Mouse (Mus musculus): ENCODE measurements at regions not wholly inside any gene's neighbourhood (a gene's known extent, or its start where the extent isn't known, plus 50 kb on each side); places are given as distances from the start of the nearest gene placed in this dataset.

- 63% methylated on average over 7 of the region's 7 CpGs for WGBS
- peaks cover 9% of the 10 kb centered on the region; the same call in 1 of the 2 replicates for H3K4me1 ChIP-seq (replicated peaks)
- no peak overlapping the region for H3K4me2 ChIP-seq
- H3K4me3 ChIP-seq (replicated peaks), result no peak overlapping the region
- no peaks in the 10 kb centered on the region for H3K36me3 ChIP-seq
- no peak overlapping the region for H3K27ac ChIP-seq
- ATAC-seq (ENCODE audit: insufficient number of reproducible peaks, insufficient read depth, low FRiP score, low TSS enrichment, low read depth), result no peak
- peaks cover 10% of the 10 kb centered on the region; the same call in 1 of the 2 replicates for H3K27me3 ChIP-seq
- no peaks in the 10 kb centered on the region for H3K9me3 ChIP-seq
- H3K9ac ChIP-seq (replicated peaks), result no peak overlapping the region
Measured at GRCm38 (mm10) chr13:31191344-31192139, 217.5 kb downstream of the Gm5447 start.

- ATAC-seq (ENCODE audit: insufficient number of reproducible peaks, insufficient read depth, low FRiP score, low TSS enrichment, low read depth), result no peak
- peaks cover 7% of the 10 kb centered on the region; the same call in 1 of the 2 replicates for H3K27me3 ChIP-seq
- no peak overlapping the region for H3K27ac ChIP-seq
- H3K4me3 ChIP-seq (replicated peaks), result no peak overlapping the region
- no peak overlapping the region for H3K4me2 ChIP-seq
- no peaks in the 10 kb centered on the region for H3K36me3 ChIP-seq
- no peak overlapping the region for H3K9ac ChIP-seq (replicated peaks)
- no peaks in the 10 kb centered on the region for H3K9me3 ChIP-seq
- 65% methylated on average over 3 of the region's 3 CpGs for WGBS
- H3K4me1 ChIP-seq (replicated peaks), result peaks cover 9% of the 10 kb centered on the region; the same call in 1 of the 2 replicates
Measured at GRCm38 (mm10) chr13:31194971-31195370, 221.0 kb downstream of the Gm5447 start.

- Histone ChIP-seq H3K4me2 (no peak overlapping the region), H3K36me3 (no peaks in the 10 kb centered on the region), H3K27me3 (peaks cover 4% of the 10 kb centered on the region; the same call in 1 of the 2 replicates), H3K9ac (replicated peaks) (no peak overlapping the region), H3K9me3 (no peaks in the 10 kb centered on the region), H3K27ac (no peak overlapping the region), H3K4me3 (replicated peaks) (no peak overlapping the region), H3K4me1 (replicated peaks) (peaks cover 5% of the 10 kb centered on the region; the same call in 1 of the 2 replicates)
- no peak for ATAC-seq (ENCODE audit: insufficient number of reproducible peaks, insufficient read depth, low FRiP score, low TSS enrichment, low read depth)
- WGBS, result 73% methylated on average over 2 of the region's 2 CpGs
Measured at GRCm38 (mm10) chr13:31196546-31196945, 222.5 kb downstream of the Gm5447 start.

- H3K27ac ChIP-seq, result no peak overlapping the region
- no peaks in the 10 kb centered on the region for H3K9me3 ChIP-seq
- no peak overlapping the region for H3K9ac ChIP-seq (replicated peaks)
- H3K4me1 ChIP-seq (replicated peaks), result 0 out of 2 replicates have a peak, but pooled peaks cover 2% of the 10 kb centered on the region
- H3K4me3 ChIP-seq (replicated peaks), result no peak overlapping the region
- no peak for ATAC-seq (ENCODE audit: insufficient number of reproducible peaks, insufficient read depth, low FRiP score, low TSS enrichment, low read depth)
- H3K27me3 ChIP-seq, result peaks cover 4% of the 10 kb centered on the region; the same call in 1 of the 2 replicates
- 77% methylated on average over 2 of the region's 2 CpGs for WGBS
- H3K4me2 ChIP-seq, result no peak overlapping the region
- H3K36me3 ChIP-seq, result no peaks in the 10 kb centered on the region
Measured at GRCm38 (mm10) chr13:31197593-31197992, 223.6 kb downstream of the Gm5447 start.

GRCm38 (mm10) chr13:31199384-31199783 lies 225.4 kb downstream of the Gm5447 start:
- no peak overlapping the region for H3K4me3 ChIP-seq (replicated peaks)
- H3K9ac ChIP-seq (replicated peaks), result no peak overlapping the region
- 94% methylated on average over 1 of the region's 1 CpGs for WGBS
- H3K4me2 ChIP-seq, result no peak overlapping the region
- ATAC-seq (ENCODE audit: insufficient number of reproducible peaks, insufficient read depth, low FRiP score, low TSS enrichment, low read depth), result no peak
- no peaks in the 10 kb centered on the region for H3K9me3 ChIP-seq
- peaks cover 4% of the 10 kb centered on the region; the same call in 1 of the 2 replicates for H3K27me3 ChIP-seq
- no peak overlapping the region for H3K27ac ChIP-seq
- H3K4me1 ChIP-seq (replicated peaks), result peaks cover 4% of the 10 kb centered on the region; the same call in 1 of the 2 replicates
- no peaks in the 10 kb centered on the region for H3K36me3 ChIP-seq

- ATAC-seq (ENCODE audit: insufficient number of reproducible peaks, insufficient read depth, low FRiP score, low TSS enrichment, low read depth), result no peak
- H3K9me3 ChIP-seq, result no peaks in the 10 kb centered on the region
- peaks cover 3% of the 10 kb centered on the region; the same call in 1 of the 2 replicates for H3K4me1 ChIP-seq (replicated peaks)
- H3K36me3 ChIP-seq, result no peaks in the 10 kb centered on the region
- 31% methylated on average over 6 of the region's 6 CpGs for WGBS
- H3K27ac ChIP-seq, result no peak overlapping the region
- H3K27me3 ChIP-seq, result peaks cover 14% of the 10 kb centered on the region; the same call in 1 of the 2 replicates
- H3K4me3 ChIP-seq (replicated peaks), result no peak overlapping the region
- no peak overlapping the region for H3K9ac ChIP-seq (replicated peaks)
- no peak overlapping the region for H3K4me2 ChIP-seq
Measured at GRCm38 (mm10) chr13:31204068-31204467, 230.1 kb downstream of the Gm5447 start.

GRCm38 (mm10) chr13:31206381-31206780 lies 232.4 kb downstream of the Gm5447 start:
- ATAC-seq (ENCODE audit: insufficient number of reproducible peaks, insufficient read depth, low FRiP score, low TSS enrichment, low read depth), result no peak
- H3K4me3 ChIP-seq (replicated peaks), result no peak overlapping the region
- WGBS, result 71% methylated on average over 5 of the region's 5 CpGs

GRCm38 (mm10) chr13:31207709-31208108 lies 233.7 kb downstream of the Gm5447 start:
- Histone ChIP-seq H3K36me3 (no peaks in the 10 kb centered on the region), H3K27ac (no peak overlapping the region), H3K4me1 (replicated peaks) (peaks cover 3% of the 10 kb centered on the region; the same call in 1 of the 2 replicates), H3K9me3 (no peaks in the 10 kb centered on the region), H3K4me2 (no peak overlapping the region), H3K4me3 (replicated peaks) (no peak overlapping the region), H3K27me3 (peaks cover 16% of the 10 kb centered on the region; the same call in 1 of the 2 replicates), H3K9ac (replicated peaks) (no peak overlapping the region)
- WGBS, result 58% methylated on average over 5 of the region's 5 CpGs
- no peak for ATAC-seq (ENCODE audit: insufficient number of reproducible peaks, insufficient read depth, low FRiP score, low TSS enrichment, low read depth)

More at GRCm38 (mm10) chr13:31206381-31206780, 232.4 kb downstream of the Gm5447 start:
- Histone ChIP-seq H3K27me3 (peaks cover 16% of the 10 kb centered on the region; the same call in 1 of the 2 replicates), H3K27ac (no peak overlapping the region), H3K4me1 (replicated peaks) (peaks cover 3% of the 10 kb centered on the region; the same call in 1 of the 2 replicates), H3K36me3 (no peaks in the 10 kb centered on the region), H3K9ac (replicated peaks) (no peak overlapping the region), H3K4me2 (no peak overlapping the region), H3K9me3 (no peaks in the 10 kb centered on the region)

GRCm38 (mm10) chr13:31223016-31223415 lies 249.0 kb downstream of the Gm5447 start:
- H3K4me1 ChIP-seq (replicated peaks), result no peaks in the 10 kb centered on the region
- H3K27ac ChIP-seq, result no peak overlapping the region
- H3K27me3 ChIP-seq, result no peaks in the 10 kb centered on the region
- no peak overlapping the region for H3K4me2 ChIP-seq
- no peak for ATAC-seq (ENCODE audit: insufficient number of reproducible peaks, insufficient read depth, low FRiP score, low TSS enrichment, low read depth)
- H3K9me3 ChIP-seq, result no peaks in the 10 kb centered on the region
- no peak overlapping the region for H3K4me3 ChIP-seq (replicated peaks)
- H3K9ac ChIP-seq (replicated peaks), result no peak overlapping the region
- 76% methylated on average over 2 of the region's 2 CpGs for WGBS
- no peaks in the 10 kb centered on the region for H3K36me3 ChIP-seq

GRCm38 (mm10) chr13:31240546-31240945 lies 266.5 kb downstream of the Gm5447 start:
- Histone ChIP-seq H3K4me2 (no peak overlapping the region), H3K27ac (no peak overlapping the region), H3K9me3 (no peaks in the 10 kb centered on the region), H3K4me1 (replicated peaks) (no peaks in the 10 kb centered on the region), H3K9ac (replicated peaks) (no peak overlapping the region), H3K36me3 (no peaks in the 10 kb centered on the region), H3K27me3 (no peaks in the 10 kb centered on the region), H3K4me3 (replicated peaks) (no peak overlapping the region)
- no peak for ATAC-seq (ENCODE audit: insufficient number of reproducible peaks, insufficient read depth, low FRiP score, low TSS enrichment, low read depth)
- 94% methylated on average over 6 of the region's 6 CpGs for WGBS

GRCm38 (mm10) chr13:31248996-31249395 lies 275.0 kb downstream of the Gm5447 start:
- Histone ChIP-seq H3K9me3 (no peaks in the 10 kb centered on the region), H3K4me2 (no peak overlapping the region), H3K27me3 (no peaks in the 10 kb centered on the region), H3K27ac (no peak overlapping the region), H3K36me3 (no peaks in the 10 kb centered on the region), H3K4me1 (replicated peaks) (no peaks in the 10 kb centered on the region), H3K9ac (replicated peaks) (no peak overlapping the region), H3K4me3 (replicated peaks) (no peak overlapping the region)
- ATAC-seq (ENCODE audit: insufficient number of reproducible peaks, insufficient read depth, low FRiP score, low TSS enrichment, low read depth), result no peak
- 91% methylated on average over 3 of the region's 3 CpGs for WGBS
